Mouse (Mus musculus) lung, postnatal 4 days (tissue): ENCODE measurements at regions not wholly inside any gene's neighbourhood (a gene's known extent, or its start where the extent isn't known, plus 50 kb on each side); places are given as distances from the start of the nearest gene placed in this dataset.
"Not testable (repeated sequence)": the region's sequence is repeated elsewhere in the genome, so short reads cannot be mapped to it uniquely, and the experiment has no call there.

Experiments
- DNase-seq, 2 experiments: peaks; one replicate each; pipeline ENCODE4 v3.0.0; 2021

- peak; percentile 24 to 68 for DNase-seq
Observed at GRCm38 (mm10) chr16:77827322-77828117, 225.6 kb upstream of the Gm11146 start.

DNA sequence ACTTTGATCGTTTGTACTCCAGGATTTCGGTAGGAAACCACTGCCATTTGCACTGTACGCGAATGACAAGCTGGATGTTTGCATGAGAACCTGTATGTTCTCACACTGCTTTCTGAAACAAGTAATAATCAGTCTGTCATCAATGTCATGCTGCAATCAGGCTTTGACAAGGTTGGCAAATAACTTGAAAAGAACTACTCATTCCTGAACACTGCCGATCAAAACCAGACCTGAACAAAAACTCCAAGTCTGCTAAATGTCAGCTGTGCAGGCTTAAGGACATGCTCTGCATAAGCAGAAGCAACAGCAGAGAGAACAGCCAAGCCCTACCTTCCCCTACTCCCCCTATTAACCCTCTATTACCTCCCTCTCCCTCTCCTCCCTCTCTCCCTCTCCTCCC is 197.8 kb upstream of the Gm11146 start:
- no peak for DNase-seq

- DNase-seq: no peak
Observed at GRCm38 (mm10) chr16:77796926-77797325, 195.0 kb upstream of the Gm11146 start.

DNA sequence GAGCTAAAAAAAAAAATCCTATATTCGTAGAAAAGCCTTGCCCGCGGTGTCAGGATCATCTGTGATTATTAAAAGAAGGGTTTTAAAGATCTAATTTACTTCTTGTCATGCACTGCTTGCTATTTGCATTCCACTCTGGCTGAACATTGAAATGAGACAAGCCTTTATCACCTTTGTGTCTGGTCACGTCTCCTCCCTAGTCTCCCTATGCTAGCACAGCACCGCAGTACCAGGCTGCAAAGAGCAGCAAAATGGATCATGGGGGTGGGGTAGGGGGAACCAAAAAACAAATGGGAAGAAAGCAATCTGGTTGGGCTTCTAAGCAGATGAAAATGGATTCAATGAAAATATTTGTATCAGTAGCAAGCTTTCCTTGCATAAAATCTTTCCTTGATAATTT is 187.8 kb upstream of the Gm11146 start:
- no peak for DNase-seq

GRCm38 (mm10) chr16:77789206-77789605 is 187.3 kb upstream of the Gm11146 start:
- DNase-seq: no peak

DNA sequence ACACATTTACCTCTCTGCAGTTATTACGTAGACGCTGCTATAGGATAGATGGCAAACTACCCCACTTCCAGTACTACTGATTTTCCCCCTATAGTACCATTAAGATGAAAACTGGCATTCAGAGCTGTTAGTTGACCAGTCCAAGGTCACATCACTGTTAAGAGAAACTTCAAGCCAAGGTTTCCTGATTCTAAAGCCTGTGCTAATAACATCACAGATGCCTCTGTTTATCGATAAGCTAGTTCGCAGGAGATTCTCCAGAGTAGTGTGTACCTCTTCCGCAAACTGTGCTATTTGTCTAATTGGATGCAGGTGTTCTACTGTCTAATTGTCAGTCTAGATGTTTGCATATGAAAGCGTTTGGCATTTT is 186.9 kb upstream of the Gm11146 start:
- no peak for DNase-seq

GRCm38 (mm10) chr16:77788041-77788780 is 186.3 kb upstream of the Gm11146 start:
- DNase-seq: no peak

GRCm38 (mm10) chr16:77787025-77787424 is 185.1 kb upstream of the Gm11146 start:
- no peak for DNase-seq

- no peak for DNase-seq
Observed at GRCm38 (mm10) chr16:77779019-77779418, 177.1 kb upstream of the Gm11146 start.

- no peak for DNase-seq
Observed at GRCm38 (mm10) chr16:77772075-77772474, 170.2 kb upstream of the Gm11146 start.

DNA sequence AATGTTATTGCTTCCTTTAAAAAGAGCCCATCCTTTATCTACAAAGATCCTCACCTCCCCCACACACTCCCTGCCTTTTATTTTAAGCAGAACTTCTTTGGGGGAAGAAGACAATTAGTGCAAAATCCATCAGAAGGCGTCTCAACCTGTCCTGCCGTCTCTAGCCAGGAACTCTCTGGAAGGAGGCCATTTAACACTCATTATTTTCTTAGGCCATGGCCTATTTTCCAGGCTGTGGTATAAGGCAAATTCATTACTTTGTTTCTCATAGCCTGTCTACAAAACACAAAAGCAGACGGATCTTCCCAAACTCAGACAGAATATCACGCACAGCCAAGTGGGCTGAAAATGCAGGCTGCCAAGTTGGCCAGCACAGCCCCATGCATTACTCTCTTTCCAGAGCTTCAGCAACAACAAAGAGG is 159.0 kb upstream of the Gm11146 start:
- DNase-seq: peak; percentile 7 to 40

DNA sequence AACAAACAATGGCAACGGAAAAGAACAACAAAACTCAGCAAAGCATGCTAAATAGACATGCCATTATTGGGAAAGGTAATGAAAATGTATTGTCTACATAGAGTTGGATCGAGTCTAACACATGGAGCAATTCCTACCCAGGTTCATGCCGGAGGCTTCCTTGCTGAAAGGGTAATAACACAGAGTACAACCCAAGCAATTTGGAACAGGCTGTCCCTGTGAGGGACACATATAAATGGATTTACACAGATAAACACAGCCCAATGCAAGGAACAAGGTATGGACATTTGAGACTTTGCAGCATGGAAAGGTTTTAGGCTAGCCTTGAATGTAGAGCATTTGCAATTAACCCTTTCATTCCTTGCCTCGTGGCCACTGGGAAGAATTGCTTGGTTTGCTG is 158.6 kb upstream of the Gm11146 start:
- no peak for DNase-seq

DNA sequence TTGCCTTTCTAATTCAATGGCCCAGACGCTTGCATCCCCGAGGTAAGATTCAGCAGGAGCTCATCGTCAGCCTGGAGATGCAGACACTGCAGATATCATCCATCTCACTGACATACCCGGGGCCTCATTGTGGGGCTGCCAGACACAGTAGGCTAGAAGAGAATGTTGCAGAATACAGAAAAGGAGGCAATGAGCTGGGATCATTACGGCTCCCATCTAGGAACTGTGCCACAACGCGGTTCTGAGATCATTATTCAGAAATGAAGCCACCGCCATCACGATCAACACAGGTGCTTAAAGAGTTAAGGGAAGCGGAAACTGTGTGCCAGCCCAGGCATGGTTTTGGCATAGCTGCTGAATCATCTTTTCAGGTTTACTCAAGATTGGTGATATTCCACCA is 158.1 kb upstream of the Gm11146 start:
- no peak for DNase-seq

DNA sequence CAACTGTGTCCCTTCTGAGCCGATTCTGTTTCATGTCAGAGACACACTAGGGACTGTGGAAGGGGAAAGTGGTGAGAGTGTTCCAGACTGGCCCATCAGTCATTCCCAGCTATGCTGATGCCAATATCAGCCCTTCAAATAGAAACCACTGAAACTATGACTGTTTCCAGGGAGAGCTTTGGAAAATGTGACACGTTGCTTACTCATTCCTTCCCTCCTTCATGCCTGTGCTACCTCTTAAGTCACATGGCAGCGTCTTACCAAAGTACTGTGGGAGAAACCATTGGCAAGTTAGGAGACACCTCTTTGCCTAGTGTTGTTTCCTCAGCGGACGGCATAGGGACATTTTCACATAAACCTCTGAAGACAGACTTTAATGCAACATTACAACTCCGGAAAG is 153.0 kb upstream of the Gm11146 start:
- DNase-seq: no peak

DNA sequence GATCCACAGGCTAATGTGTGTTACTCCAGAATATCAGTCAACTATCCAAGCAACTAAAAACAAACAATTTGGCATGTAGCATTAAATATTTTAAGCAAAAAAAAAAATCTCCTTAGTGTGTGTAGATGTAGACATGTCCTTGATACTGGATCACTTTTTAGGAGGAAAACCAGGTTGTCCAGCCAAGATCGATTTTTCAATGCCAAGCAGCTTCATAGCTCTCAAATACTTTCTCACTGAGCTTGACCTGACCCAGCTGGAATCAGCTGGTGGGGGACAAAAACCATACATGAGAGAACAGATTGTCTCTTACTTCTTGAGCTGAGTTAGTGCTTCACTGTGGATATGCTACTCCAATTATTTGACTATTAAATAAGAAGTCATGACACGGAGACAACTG is 147.6 kb upstream of the Gm11146 start:
- peak; percentile 31 to 51 for DNase-seq

GRCm38 (mm10) chr16:77743838-77744237 is 141.9 kb upstream of the Gm11146 start:
- no peak for DNase-seq

GRCm38 (mm10) chr16:77738821-77739220 is 136.9 kb upstream of the Gm11146 start:
- DNase-seq: no peak

DNA sequence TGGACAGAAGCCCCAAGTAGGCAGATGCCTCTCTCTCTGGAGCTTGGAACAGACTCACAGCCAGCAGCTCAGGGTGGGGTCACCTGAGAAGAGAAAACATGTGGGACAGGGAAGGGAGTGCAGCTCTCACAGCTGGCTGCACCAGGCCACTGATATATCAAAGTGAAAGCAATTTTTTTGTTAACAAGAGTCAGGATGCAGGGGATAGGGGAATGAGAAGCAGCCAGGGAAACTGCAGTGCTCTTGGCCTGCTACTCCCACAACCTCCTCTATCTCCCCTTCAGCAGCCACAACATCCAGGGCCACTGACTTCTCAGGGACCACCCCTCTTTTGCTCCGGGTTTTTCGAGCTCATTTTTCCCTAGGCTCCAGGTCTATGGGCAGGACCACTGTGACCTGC is 117.5 kb upstream of the Gm11146 start:
- DNase-seq: no peak

- DNase-seq: not testable (repeated sequence)
Observed at GRCm38 (mm10) chr16:77717766-77718165, 115.9 kb upstream of the Gm11146 start.

DNA sequence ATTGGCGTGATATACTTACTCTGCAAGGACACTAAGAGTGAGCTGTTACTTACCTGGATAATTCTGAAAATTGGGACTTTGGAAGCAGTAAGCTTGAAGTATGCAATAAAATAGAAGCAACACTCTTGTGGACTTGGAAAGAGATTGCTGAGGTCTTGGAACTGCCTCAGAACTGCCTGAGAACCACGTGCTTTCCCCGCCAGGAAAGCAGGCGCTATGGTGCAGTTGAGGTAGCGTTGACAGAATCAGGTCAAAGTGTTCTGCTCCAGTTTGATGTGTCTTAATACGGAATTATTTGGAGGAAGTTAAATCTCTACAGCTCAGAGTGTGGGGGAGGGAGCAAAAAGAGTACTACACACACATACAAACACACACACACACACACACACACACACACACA is 102.8 kb upstream of the Gm11146 start:
- DNase-seq: no peak

DNA sequence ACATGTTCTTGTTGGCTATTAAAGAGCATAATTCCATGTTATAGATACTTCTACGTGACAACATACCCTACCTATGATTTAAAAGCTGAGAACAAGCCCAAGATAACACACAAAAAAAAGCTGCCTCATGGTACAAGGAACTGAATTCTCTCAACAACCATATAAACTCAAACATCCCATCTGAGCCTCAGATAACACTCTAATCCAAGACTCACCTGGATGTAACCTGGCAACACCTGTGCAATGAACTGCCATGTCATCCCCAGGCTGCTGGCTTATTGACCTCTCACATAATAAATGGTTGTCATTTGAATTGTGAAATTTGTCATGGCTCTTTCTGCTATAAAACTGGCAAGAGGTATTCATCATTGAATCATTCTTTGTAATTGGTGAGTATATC is 93.5 kb upstream of the Gm11146 start:
- DNase-seq: no peak

- no peak for DNase-seq
Observed at GRCm38 (mm10) chr16:77687056-77687839, 85.4 kb upstream of the Gm11146 start.

- DNase-seq: no peak
Observed at GRCm38 (mm10) chr16:77685651-77686190, 83.8 kb upstream of the Gm11146 start.
